Mouse (Mus musculus) liver, embryonic 13.5 days (tissue): Measurements from ENCODE around the gene Nova1. TPM values are rescaled to one million over a fixed set of nuclear protein-coding genes. Genes with fewer than 3 reads are reported as not detected.

Experiments
- ATAC-seq: fragments of 200-750 bp; cut with Nextera tagmentation; 2 replicates; pipeline ENCODE4 v1.8.0; 2017; ENCODE audit warnings: low read depth, mild to moderate bottlenecking, moderate number of reproducible peaks, moderate library complexity
- DNase-seq: peaks from one replicate; pipeline ENCODE4 v3.0.0; 2022
- H3K27ac ChIP-seq: fragments of 300-500 bp; sonication (generic); 2 replicates; pipeline ENCODE4 v1.5.1; 2015; ENCODE audit warnings: moderate library complexity, mild to moderate bottlenecking, inconsistent platforms
- H3K27me3 ChIP-seq: fragments of 300-500 bp; sonication (generic); 2 replicates; pipeline ENCODE4 v1.6.1; 2015; ENCODE audit warnings: mild to moderate bottlenecking, inconsistent platforms
- H3K36me3 ChIP-seq: fragments of 300-500 bp; sonication (generic); 2 replicates; pipeline ENCODE4 v1.6.1; 2015; ENCODE audit warnings: mild to moderate bottlenecking, inconsistent platforms
- H3K4me1 ChIP-seq: fragments of 300-500 bp; sonication (generic); replicated peaks from 2 replicates; pipeline ENCODE4 v1.6.1; 2015; ENCODE audit warnings: inconsistent platforms
- H3K4me2 ChIP-seq: fragments of 300-500 bp; sonication (generic); 2 replicates; pipeline ENCODE4 v1.6.1; 2015; ENCODE audit warnings: inconsistent platforms, mild to moderate bottlenecking, moderate library complexity
- H3K4me3 ChIP-seq: fragments of 300-500 bp; sonication (generic); replicated peaks from 2 replicates; pipeline ENCODE4 v1.5.1; 2015; ENCODE audit warnings: mild to moderate bottlenecking, inconsistent platforms
- H3K9ac ChIP-seq: fragments of 300-500 bp; sonication (generic); 2 replicates; pipeline ENCODE4 v1.6.1; 2015; ENCODE audit warnings: mild to moderate bottlenecking, inconsistent platforms
- H3K9me3 ChIP-seq: fragments of 300-500 bp; sonication (generic); replicated peaks from 2 replicates; pipeline ENCODE4 v1.6.1; 2016; ENCODE audit warnings: inconsistent platforms
- WGBS: fragments of 180-500 bp; shearing (Covaris S2); methylation state at CpG from one replicate; pipeline ENCODE4 v1.1.7; 2015; ENCODE audit not compliant: insufficient replicate concordance; 5-methylcytosine and 5-hydroxymethylcytosine counted together
- polyA plus RNA-seq: library from polyadenylated mRNA; unstranded; fragments of >200 nt; fragmentation: Nextera tagmentation; extraction: Ambion mirVana; gene quantifications from 2 replicates; pipeline ENCODE4 v1.2.1, GENCODE M21; 2015

The Nova1 gene
- polyA plus RNA-seq, 1 experiment from 2014 or later, result 0.15 TPM

DNA sequence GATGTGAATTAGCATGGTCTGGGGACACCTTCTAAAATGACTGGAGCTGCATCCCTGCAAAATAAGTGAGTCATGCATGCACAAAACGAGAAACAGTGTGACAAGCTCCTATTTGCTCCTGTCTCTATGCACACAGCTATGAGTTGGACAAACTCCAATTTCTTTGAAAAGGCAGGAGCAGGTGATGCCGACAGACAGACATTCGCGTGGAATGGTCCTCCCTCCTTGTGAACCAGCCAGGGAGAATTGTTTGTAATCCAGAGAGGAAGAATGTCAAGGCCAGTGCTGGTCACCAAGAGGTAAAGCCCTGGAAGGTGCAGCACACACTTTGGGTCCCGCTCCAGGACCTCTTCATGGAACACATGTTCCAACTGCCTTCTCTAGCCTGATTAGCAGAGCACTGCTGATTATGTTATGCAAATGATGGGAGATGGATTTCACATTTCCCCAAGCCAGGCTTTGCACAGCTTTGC lies 172.6 kb downstream of the Nova1 start:
- H3K27ac ChIP-seq, result no peak overlapping the region
- 68% methylated on average over 5 of the region's 5 CpGs for WGBS
- H3K4me3 ChIP-seq, result no peak overlapping the region
- no peaks in the 10 kb centered on the region for H3K27me3 ChIP-seq
- no peak overlapping the region for H3K4me2 ChIP-seq
- H3K9me3 ChIP-seq, result no peaks in the 10 kb centered on the region
- no peak for DNase-seq
- no peaks in the 10 kb centered on the region for H3K4me1 ChIP-seq
- no peak overlapping the region for H3K9ac ChIP-seq
- no peak for ATAC-seq
- H3K36me3 ChIP-seq, result no peaks in the 10 kb centered on the region

- H3K36me3 ChIP-seq, result no peaks in the 10 kb centered on the region
- H3K4me2 ChIP-seq, result no peak overlapping the region
- no peak overlapping the region for H3K27ac ChIP-seq
- no peak overlapping the region for H3K9ac ChIP-seq
- ATAC-seq, result no peak
- no peaks in the 10 kb centered on the region for H3K9me3 ChIP-seq
- H3K4me3 ChIP-seq, result no peak overlapping the region
- H3K4me1 ChIP-seq, result no peaks in the 10 kb centered on the region
- no peak for DNase-seq
- WGBS, result 68% methylated on average over 6 of the region's 6 CpGs
- no peaks in the 10 kb centered on the region for H3K27me3 ChIP-seq
Observed at GRCm38 (mm10) chr12:46645365-46645962, 173.3 kb downstream of the Nova1 start.
